In the genomic region with DNA sequence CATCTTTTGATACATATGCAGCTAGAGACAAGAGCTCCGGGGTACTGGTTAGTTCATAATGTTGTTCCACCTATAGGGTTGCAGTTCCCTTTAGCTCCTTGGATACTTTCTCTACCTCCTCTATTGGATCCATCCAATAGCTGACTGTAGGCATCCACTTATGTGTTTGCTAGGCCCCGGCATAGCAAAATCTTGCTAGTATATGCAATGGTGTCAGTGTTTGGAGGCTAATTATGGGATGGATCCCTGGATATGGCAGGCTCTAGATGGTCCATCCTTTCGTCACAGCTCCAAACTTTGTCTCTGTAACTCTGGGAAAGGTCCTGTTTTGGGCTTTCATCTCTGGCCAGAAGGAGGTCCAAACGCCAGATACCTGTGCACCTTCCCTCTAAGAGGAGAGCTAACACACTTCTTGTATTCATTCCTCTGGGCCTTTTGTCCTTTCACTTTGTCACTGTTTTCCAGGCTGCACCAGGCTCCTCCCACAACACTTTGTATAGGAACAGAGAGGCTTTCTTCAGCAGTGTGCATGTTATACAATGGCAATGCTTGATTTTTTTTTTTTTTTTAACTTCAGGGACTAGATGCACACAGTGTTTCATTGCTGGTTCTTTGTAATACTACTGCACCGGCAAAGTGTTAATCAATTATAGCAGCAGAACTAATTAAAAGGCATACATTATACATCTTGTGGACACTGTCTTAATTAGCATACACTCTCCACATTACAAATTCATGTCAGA, we compare ENCODE assay signal across 7 mouse cellular contexts.
DNase-seq lines count a peak whose midpoint lies in the region; ATAC-seq lines count a peak whose summit lies in the region.
"Not testable (repeated sequence)": the region's sequence is repeated elsewhere in the genome, so short reads cannot be mapped to it uniquely, and the experiment has no call there.

No protein-coding gene starts in this region.

- not testable (repeated sequence) for H3K9me3 ChIP-seq in forebrain, embryonic 13.5 days (replicated peaks); hindbrain, embryonic 11.5 days (ENCODE audit: control insufficient read depth, low read length); hindbrain, embryonic 15.5 days; midbrain, embryonic 11.5 days (ENCODE audit: control insufficient read depth, low read length); midbrain, embryonic 15.5 days; neural tube, embryonic 13.5 days

- H3K27me3 ChIP-seq in forebrain, embryonic 13.5 days; hindbrain, embryonic 11.5 days (ENCODE audit: control insufficient read depth, insufficient read depth, low read length); hindbrain, embryonic 15.5 days; midbrain, embryonic 11.5 days (ENCODE audit: control insufficient read depth, insufficient read depth, low read length); midbrain, embryonic 15.5 days (replicated peaks); neural tube, embryonic 13.5 days: not testable (repeated sequence)

- H3K4me3 ChIP-seq in forebrain, embryonic 13.5 days; hindbrain, embryonic 11.5 days (ENCODE audit: low read depth, low read length); hindbrain, embryonic 15.5 days; midbrain, embryonic 11.5 days (ENCODE audit: low read depth, low read length); midbrain, embryonic 15.5 days; neural tube, embryonic 13.5 days: not testable (repeated sequence)

- peak; percentile 92 for ATAC-seq in forebrain, embryonic 13.5 days
- ATAC-seq in hindbrain, embryonic 11.5 days (ENCODE audit: low FRiP score): peak; percentile 86
- peak; percentile 61; the same call in 1 of the 2 replicates for ATAC-seq in hindbrain, embryonic 15.5 days (ENCODE audit: low FRiP score, low read depth)
- ATAC-seq in midbrain, embryonic 11.5 days (ENCODE audit: low FRiP score): peak; percentile 73; the same call in 1 of the 2 replicates
- peak; percentile 78 for ATAC-seq in midbrain, embryonic 15.5 days (replicated peaks)
- peak; percentile 71 for ATAC-seq in neural tube, embryonic 13.5 days (ENCODE audit: low read depth)

- H3K4me2 ChIP-seq in forebrain, embryonic 13.5 days; hindbrain, embryonic 11.5 days (replicated peaks; ENCODE audit: low read depth, low read length); hindbrain, embryonic 15.5 days; midbrain, embryonic 11.5 days; midbrain, embryonic 15.5 days; neural tube, embryonic 13.5 days: not testable (repeated sequence)

- H3K9ac ChIP-seq in forebrain, embryonic 13.5 days; hindbrain, embryonic 11.5 days (ENCODE audit: low read depth, low read length); hindbrain, embryonic 15.5 days; midbrain, embryonic 11.5 days (ENCODE audit: low read length); midbrain, embryonic 15.5 days; neural tube, embryonic 13.5 days: not testable (repeated sequence)

- H3K4me1 ChIP-seq in forebrain, embryonic 13.5 days; hindbrain, embryonic 11.5 days (replicated peaks; ENCODE audit: control insufficient read depth, insufficient read depth, low read length); hindbrain, embryonic 15.5 days (replicated peaks); midbrain, embryonic 11.5 days (ENCODE audit: control insufficient read depth, insufficient read depth, low read length); midbrain, embryonic 15.5 days; neural tube, embryonic 13.5 days (replicated peaks): not testable (repeated sequence)

- WGBS in forebrain, embryonic 13.5 days: 45% methylated on average over 5 of the region's 5 CpGs
- 72% methylated on average over 5 of the region's 5 CpGs for WGBS in hindbrain, embryonic 11.5 days
- WGBS in hindbrain, embryonic 15.5 days: 66% methylated on average over 5 of the region's 5 CpGs
- WGBS in midbrain, embryonic 11.5 days: 87% methylated on average over 5 of the region's 5 CpGs
- 69% methylated on average over 5 of the region's 5 CpGs for WGBS in midbrain, embryonic 15.5 days
- 56% methylated on average over 5 of the region's 5 CpGs for WGBS in neural tube, embryonic 13.5 days

- DNase-seq in embryo, embryonic 10.5 days (ENCODE audit: low spot score): peak; percentile 14
- DNase-seq in hindbrain, embryonic 11.5 days (ENCODE audit: low spot score): peak; percentile 20
- not testable (repeated sequence) for DNase-seq in midbrain, embryonic 11.5 days (ENCODE audit: low spot score, missing footprints)

- H3K36me3 ChIP-seq in forebrain, embryonic 13.5 days (ENCODE audit: poor library complexity, severe bottlenecking); hindbrain, embryonic 11.5 days (ENCODE audit: control insufficient read depth, insufficient read depth, low read length); hindbrain, embryonic 15.5 days; midbrain, embryonic 11.5 days (ENCODE audit: control insufficient read depth, insufficient read depth, low read length); midbrain, embryonic 15.5 days (replicated peaks); neural tube, embryonic 13.5 days: not testable (repeated sequence)

- H3K27ac ChIP-seq in forebrain, embryonic 13.5 days; hindbrain, embryonic 11.5 days (ENCODE audit: low read depth, low read length); hindbrain, embryonic 15.5 days (replicated peaks); midbrain, embryonic 11.5 days (ENCODE audit: low read depth, low read length); midbrain, embryonic 15.5 days; neural tube, embryonic 13.5 days (replicated peaks): not testable (repeated sequence)
